Mouse (Mus musculus): ENCODE data around the gene Lonrf2. TPM values are rescaled to one million over a fixed set of nuclear protein-coding genes. Genes with fewer than 3 reads are reported as not detected.

The Lonrf2 gene
- total and polyA plus RNA-seq, 3 experiments = not detected

- Histone ChIP-seq H3K9me3 (replicated peaks; ENCODE audit: low read length) (no peaks in the 10 kb centered on the region), H3K4me3 (replicated peaks in 1 of 3; ENCODE audit: low read depth in 2 of 3, low read length in 2 of 3, poor library complexity in 1 of 3) (no peak overlapping the region), H3K27ac (ENCODE audit: insufficient read depth, low read depth) (no peak overlapping the region), H3K4me1 (ENCODE audit: control insufficient read depth in 1 of 2, insufficient read depth in 2 of 2) (peaks cover 0 to 6% of the 10 kb centered on the region in 2 experiments; a peak in 2 of 4 replicates), H3K27me3 (replicated peaks) (no peaks in the 10 kb centered on the region), H3K4me2 (ENCODE audit: insufficient read depth, low read depth, poor library complexity, severe bottlenecking) (no peak overlapping the region), H3K9ac (ENCODE audit: insufficient read depth, low read depth) (no peak overlapping the region), H3K79me2 (replicated peaks; ENCODE audit: control insufficient read depth, extremely low read depth, insufficient read depth, poor library complexity, severe bottlenecking) (no peaks in the 10 kb centered on the region; the same call in 1 of the 2 replicates), H3K36me3 (replicated peaks in 1 of 2; ENCODE audit: control insufficient read depth in 1 of 2, insufficient read depth in 1 of 2, low read length in 1 of 2) (no peaks in the 10 kb centered on the region)
- in situ Hi-C loops (cut with MboI; ENCODE audit: low pct_ligation_motif_present, low pct_unique_long_range_greater_than_20kb, low sequenced_read_pairs) (no loop called here), dilution Hi-C loops (cut with MboI; ENCODE audit: extremely low pct_ligation_motif_present, extremely low pct_unique_long_range_greater_than_20kb, low sequenced_read_pairs) (no loop called here)
- TF ChIP-seq JUND (conservative IDR thresholded peaks at IDR 0.05; ENCODE audit: low read depth, low read length) = no peak
- DNase-seq (ENCODE audit: extremely low read depth) = no peak
Measured at GRCm38 (mm10) chr1:38852250-38852649, 15.7 kb upstream of the Lonrf2 start.

DNA sequence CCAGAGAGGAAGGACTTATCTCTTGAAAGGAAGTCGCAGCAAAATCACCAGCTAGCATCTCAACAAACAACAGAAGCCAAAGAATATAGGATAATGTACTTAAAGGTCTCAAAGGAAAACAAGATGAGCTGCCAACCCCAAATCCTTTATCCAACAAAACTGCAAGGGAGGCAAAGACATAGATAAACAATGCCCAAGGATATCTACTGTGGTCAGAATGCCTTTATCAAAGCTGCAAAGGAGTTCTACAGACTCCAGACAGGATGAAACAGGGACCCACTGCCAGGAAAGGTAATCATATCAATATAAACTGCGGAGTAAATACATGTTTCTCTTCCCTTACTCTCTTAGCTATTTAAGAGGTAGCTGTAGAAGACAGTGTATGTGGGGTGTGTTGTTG lies 14.1 kb upstream of the Lonrf2 start:
- Histone ChIP-seq H3K36me3 (replicated peaks in 1 of 2; ENCODE audit: control insufficient read depth in 1 of 2, insufficient read depth in 1 of 2, low read length in 1 of 2) (no peaks in the 10 kb centered on the region), H3K79me2 (replicated peaks; ENCODE audit: control insufficient read depth, extremely low read depth, insufficient read depth, poor library complexity, severe bottlenecking) (no peaks in the 10 kb centered on the region; the same call in 1 of the 2 replicates), H3K4me3 (replicated peaks in 1 of 3; ENCODE audit: low read depth in 2 of 3, low read length in 2 of 3, poor library complexity in 1 of 3) (no peak overlapping the region), H3K9me3 (replicated peaks; ENCODE audit: low read length) (no peaks in the 10 kb centered on the region), H3K9ac (ENCODE audit: insufficient read depth, low read depth) (no peak overlapping the region), H3K27me3 (replicated peaks) (no peaks in the 10 kb centered on the region), H3K27ac (ENCODE audit: insufficient read depth, low read depth) (no peak overlapping the region), H3K4me1 (ENCODE audit: control insufficient read depth in 1 of 2, insufficient read depth in 2 of 2) (peaks cover 0 to 6% of the 10 kb centered on the region in 2 experiments; a peak in 2 of 4 replicates), H3K4me2 (ENCODE audit: insufficient read depth, low read depth, poor library complexity, severe bottlenecking) (no peak overlapping the region)
- DNase-seq (ENCODE audit: extremely low read depth) = no peak
- dilution Hi-C loops (cut with MboI; ENCODE audit: extremely low pct_ligation_motif_present, extremely low pct_unique_long_range_greater_than_20kb, low sequenced_read_pairs) (no loop called here), in situ Hi-C loops (cut with MboI; ENCODE audit: low pct_ligation_motif_present, low pct_unique_long_range_greater_than_20kb, low sequenced_read_pairs) (no loop called here)
- no peak for TF ChIP-seq BHLHE40 (IDR thresholded peaks at IDR 0.05; ENCODE audit: low read depth, low read length)
- TF ChIP-seq JUN (IDR thresholded peaks at IDR 0.05; ENCODE audit: insufficient read depth, low read depth, low read length) = no peak
- no peak for TF ChIP-seq NELFE (IDR thresholded peaks at IDR 0.05; ENCODE audit: low read depth, low read length)
- no peak for TF ChIP-seq ZMIZ1 (IDR thresholded peaks at IDR 0.05; ENCODE audit: low read depth, low read length)
- TF ChIP-seq POLR2A (IDR thresholded peaks at IDR 0.05; ENCODE audit: low read depth, low read length) = no peak
- TF ChIP-seq ZNF384 (IDR thresholded peaks at IDR 0.05; ENCODE audit: low read depth, low read length) = no peak
- no peak for TF ChIP-seq HCFC1 (IDR thresholded peaks at IDR 0.05; ENCODE audit: low read depth, low read length)
- TF ChIP-seq NRF1 (IDR thresholded peaks at IDR 0.05; ENCODE audit: low read depth, low read length) = no peak

GRCm38 (mm10) chr1:38848451-38849289 lies 12.2 kb upstream of the Lonrf2 start:
- Histone ChIP-seq H3K79me2 (replicated peaks; ENCODE audit: control insufficient read depth, extremely low read depth, insufficient read depth, poor library complexity, severe bottlenecking) (no peaks in the 10 kb centered on the region; the same call in 1 of the 2 replicates), H3K9ac (ENCODE audit: insufficient read depth, low read depth) (no peak overlapping the region), H3K4me1 (ENCODE audit: control insufficient read depth in 1 of 2, insufficient read depth in 2 of 2) (peaks cover 0 to 6% of the 10 kb centered on the region in 2 experiments; a peak in 2 of 4 replicates), H3K36me3 (replicated peaks in 1 of 2; ENCODE audit: control insufficient read depth in 1 of 2, insufficient read depth in 1 of 2, low read length in 1 of 2) (no peaks in the 10 kb centered on the region), H3K4me2 (ENCODE audit: insufficient read depth, low read depth, poor library complexity, severe bottlenecking) (no peak overlapping the region), H3K4me3 (replicated peaks in 1 of 3; ENCODE audit: low read depth in 2 of 3, low read length in 2 of 3, poor library complexity in 1 of 3) (no peak overlapping the region), H3K27me3 (replicated peaks) (no peaks in the 10 kb centered on the region), H3K27ac (ENCODE audit: insufficient read depth, low read depth) (no peak overlapping the region), H3K9me3 (replicated peaks; ENCODE audit: low read length) (no peaks in the 10 kb centered on the region)
- no peak for TF ChIP-seq CTCF (conservative IDR thresholded peaks at IDR 0.05 in 1 of 2, IDR thresholded peaks at IDR 0.05 in 1 of 2; ENCODE audit: low read depth in 2 of 2, low read length in 2 of 2)
- in situ Hi-C loops (cut with MboI; ENCODE audit: low pct_ligation_motif_present, low pct_unique_long_range_greater_than_20kb, low sequenced_read_pairs) = no loop called here
- dilution Hi-C loops (cut with MboI; ENCODE audit: extremely low pct_ligation_motif_present, extremely low pct_unique_long_range_greater_than_20kb, low sequenced_read_pairs) = no loop called here
- DNase-seq (ENCODE audit: extremely low read depth) = no peak
